Mouse (Mus musculus) adrenal gland, adult 18-20 months (tissue): ENCODE results near the gene Pigw. TPM values are rescaled to one million over a fixed set of nuclear protein-coding genes. Genes with fewer than 3 reads are reported as not detected.
"Not testable (repeated sequence)": the region's sequence is repeated elsewhere in the genome, so short reads cannot be mapped to it uniquely, and the experiment has no call there.

Experiments used
- DNase-seq, 2 experiments: peaks; one replicate each; pipeline ENCODE4 v3.0.0; 2021 to 2022; ENCODE audit warnings: low spot score in 2 of 2
- total RNA-seq, 2 experiments: library from RNA; stranded (reverse); gene quantifications; 1 replicate in 1 of 2; 2 replicates in 1 of 2; pipeline ENCODE4 v1.2.3; 2021

The Pigw gene
- total RNA-seq, 2 experiments from 2014 or later = 7.7 to 7.9 TPM

GRCm38 (mm10) chr11:84880465-84880961 lies 428 bp upstream of the Pigw start:
- DNase-seq = peak; percentile 35 to 52

- DNase-seq = no peak
Measured at GRCm38 (mm10) chr11:84879007-84879771, 896 bp downstream of the Pigw start.

- not testable (repeated sequence) for DNase-seq
Measured at GRCm38 (mm10) chr11:84876020-84876419, 4.1 kb downstream of the Pigw start.

- no peak for DNase-seq
Measured at GRCm38 (mm10) chr11:84873042-84873833, 6.8 kb downstream of the Pigw start.

- DNase-seq = no peak
Measured at GRCm38 (mm10) chr11:84871548-84872069, 8.5 kb downstream of the Pigw start.

GRCm38 (mm10) chr11:84871046-84871445 lies 9.0 kb downstream of the Pigw start:
- no peak for DNase-seq

GRCm38 (mm10) chr11:84870337-84871043 lies 9.6 kb downstream of the Pigw start, which contains the start of gene Ggnbp2:
TSS of gene Ggnbp2 (minus strand) at chr11:84870817.
- DNase-seq = peak; percentile 93 to 94

GRCm38 (mm10) chr11:84869537-84870232 lies 10.4 kb downstream of the Pigw start:
- peak; percentile 84 to 85 for DNase-seq

GRCm38 (mm10) chr11:84868786-84869259 lies 11.3 kb downstream of the Pigw start:
- DNase-seq = no peak

- no peak for DNase-seq
Measured at GRCm38 (mm10) chr11:84867586-84867985, 12.5 kb downstream of the Pigw start.

- DNase-seq = no peak
Measured at GRCm38 (mm10) chr11:84865268-84865667, 14.8 kb downstream of the Pigw start.

GRCm38 (mm10) chr11:84855285-84855684 lies 24.8 kb downstream of the Pigw start:
- no peak for DNase-seq

GRCm38 (mm10) chr11:84847475-84848090 lies 32.5 kb downstream of the Pigw start:
- peak in 1 of 2 experiments; percentile 20 for DNase-seq

GRCm38 (mm10) chr11:84846741-84847474 lies 33.2 kb downstream of the Pigw start:
- DNase-seq = no peak

- no peak for DNase-seq
Measured at GRCm38 (mm10) chr11:84839330-84839729, 40.8 kb downstream of the Pigw start.

- not testable (repeated sequence) for DNase-seq
Measured at GRCm38 (mm10) chr11:84829495-84829894, 50.6 kb downstream of the Pigw start.

- peak; percentile 95 to 96 for DNase-seq
Measured at GRCm38 (mm10) chr11:84828516-84829399, 51.3 kb downstream of the Pigw start, which contains the start of gene Dhrs11. TSS of gene Dhrs11 (minus strand) at chr11:84828994.
